Mouse (Mus musculus) megakaryocyte, embryonic 14.5 days (primary cell): ENCODE data around the gene Hoxd4.

Source experiments
- FLI1 ChIP-seq: IDR thresholded peaks from 2 replicates; pipeline ENCODE4 v1.6.1; 2012; ENCODE audit warnings: low read length, inconsistent platforms, mixed read lengths
- GATA1 ChIP-seq: IDR thresholded peaks from 3 replicates; pipeline ENCODE4 v1.6.1; 2012; ENCODE audit warnings: mixed read lengths, low read length, inconsistent platforms, borderline replicate concordance

DNA sequence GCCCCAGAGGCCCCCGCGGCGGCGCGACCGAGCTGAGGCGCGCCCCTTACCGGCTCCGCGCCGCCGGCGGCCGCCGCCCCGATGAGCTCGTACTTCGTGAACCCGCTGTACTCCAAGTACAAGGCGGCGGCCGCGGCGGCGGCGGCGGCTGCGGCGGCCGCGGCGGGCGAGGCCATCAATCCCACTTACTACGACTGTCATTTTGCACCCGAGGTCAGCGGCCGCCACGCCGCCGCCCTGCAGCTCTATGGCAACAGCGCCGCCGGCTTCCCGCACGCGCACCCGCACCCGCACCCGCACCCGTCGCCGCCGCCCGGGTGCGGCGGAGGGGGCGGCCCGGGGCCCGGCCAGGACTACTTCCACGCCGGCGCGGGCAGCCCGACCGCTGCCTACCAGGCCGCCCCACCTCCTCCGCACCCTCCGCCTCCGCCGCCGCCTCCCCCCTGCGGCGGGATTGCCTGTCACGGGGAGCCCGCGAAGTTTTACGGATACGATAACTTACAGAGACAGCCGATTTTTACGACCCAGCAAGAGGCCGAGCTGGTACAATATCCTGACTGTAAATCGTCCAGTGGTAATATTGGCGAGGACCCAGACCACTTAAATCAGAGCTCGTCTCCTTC, 6.2 kb upstream of the Hoxd4 start:
- TF ChIP-seq GATA1, result no peak
- no peak for TF ChIP-seq FLI1
